Mouse (Mus musculus) pancreas, adult 10 weeks (tissue): ENCODE results near the gene 1110002E22Rik. TPM values are rescaled to one million over a fixed set of nuclear protein-coding genes. Genes with fewer than 3 reads are reported as not detected.

Experiments used
- polyA plus RNA-seq: library from polyadenylated mRNA; stranded (reverse); fragments of 350-450 nt; fragmentation: Illumina TruSeq; extraction: RNeasy Lipid Tissue Mini Kit (QIAGEN cat#74804); gene quantifications from one replicate; pipeline ENCODE4 v1.2.3, GENCODE M21; 2015; ENCODE audit warnings: low read depth, low replicate concordance; ENCODE audit not compliant: insufficient read depth

1110002E22Rik gene
- polyA plus RNA-seq, result not detected

GRCm38 (mm10) chr3:138064732-138065645, at the start of gene 1110002E22Rik:
TSS of gene 1110002E22Rik (plus strand) at chr3:138065052.

GRCm38 (mm10) chr3:138067288-138067687, 2.4 kb downstream of the 1110002E22Rik start, which contains the start of gene Gm5105:
TSS of gene Gm5105 (minus strand) at chr3:138067388.

Other genes starting within 250 kb of the 1110002E22Rik start
- 49.4 TPM for gene H2afz, start 200.6 kb upstream of the 1110002E22Rik start, polyA plus RNA-seq
- 2.5 TPM for gene Dnajb14, start 197.4 kb upstream of the 1110002E22Rik start, polyA plus RNA-seq
- 21.6 TPM for gene Lamtor3, start 146.5 kb upstream of the 1110002E22Rik start, polyA plus RNA-seq
- 2.8 TPM for gene Dapp1, start 83.5 kb upstream of the 1110002E22Rik start, polyA plus RNA-seq
- not detected for gene Gm5105, start 2.3 kb downstream of the 1110002E22Rik start, polyA plus RNA-seq
- gene Trmt10a, start 78.4 kb downstream of the 1110002E22Rik start, polyA plus RNA-seq, result 1.2 TPM
- gene Mttp, start 79.9 kb downstream of the 1110002E22Rik start, polyA plus RNA-seq, result 0.83 TPM
- not detected for gene 4930579F01Rik, start 128.8 kb downstream of the 1110002E22Rik start, polyA plus RNA-seq
- not detected for gene Adh7, start 152.7 kb downstream of the 1110002E22Rik start, polyA plus RNA-seq
- gene Adh1, start 195.9 kb downstream of the 1110002E22Rik start, polyA plus RNA-seq, result 22.1 TPM
- gene Adh6a, start 248.2 kb downstream of the 1110002E22Rik start, polyA plus RNA-seq, result not detected